Mouse (Mus musculus) CH12.LX (cell line): ENCODE measurements around the gene Pofut1. TPM values are rescaled to one million over a fixed set of nuclear protein-coding genes. Genes with fewer than 3 reads are reported as not detected.
A peak's percentile ranks its signal among the peaks of the same experiment; 100 is the strongest.

Source experiments
- DNase-seq: peaks from one replicate; pipeline ENCODE4 v3.0.0-alpha.2; 2013; ENCODE audit errors: extremely low read depth
- H3K27ac ChIP-seq: 2 replicates; pipeline ENCODE4 v1.5.1; 2012; ENCODE audit warnings: low read depth, mild to moderate bottlenecking, control low read depth, moderate library complexity; ENCODE audit not compliant: insufficient read depth
- H3K27me3 ChIP-seq: replicated peaks from 2 replicates; pipeline ENCODE3; 2012; ENCODE audit warnings: inconsistent platforms
- H3K36me3 ChIP-seq, 2 experiments: replicated peaks in 1 of 2; 2 replicates each; pipeline versions ENCODE3 to v1.6.1; 2012; ENCODE audit warnings: inconsistent platforms in 1 of 2, low read length in 1 of 2, mild to moderate bottlenecking in 1 of 2, mixed read lengths in 1 of 2, moderate library complexity in 1 of 2; ENCODE audit not compliant: control insufficient read depth in 1 of 2, insufficient read depth in 1 of 2
- H3K4me1 ChIP-seq, 2 experiments: 2 replicates each; pipeline ENCODE4 v1.6.1; 2012; ENCODE audit warnings: inconsistent platforms in 1 of 2, moderate library complexity in 1 of 2; ENCODE audit not compliant: insufficient read depth in 2 of 2, control insufficient read depth in 1 of 2
- H3K4me2 ChIP-seq: 2 replicates; pipeline ENCODE4 v1.6.1; 2012; ENCODE audit warnings: low read depth, mild to moderate bottlenecking, control low read depth; ENCODE audit not compliant: poor library complexity, insufficient read depth, severe bottlenecking
- H3K4me3 ChIP-seq, 3 experiments: fragments of 150-350 bp in 1 of 3; sonication (generic) in 1 of 3; replicated peaks in 1 of 3; 2 replicates each; pipeline versions ENCODE3 to v1.5.1; 2011 to 2012; ENCODE audit warnings: low read depth in 2 of 3, low read length in 2 of 3, mild to moderate bottlenecking in 2 of 3, moderate library complexity in 2 of 3, control low read depth in 1 of 3, improper control_type of control experiment in 1 of 3, inconsistent platforms in 1 of 3, mixed read lengths in 1 of 3; ENCODE audit not compliant: poor library complexity in 1 of 3
- H3K79me2 ChIP-seq: replicated peaks from 2 replicates; pipeline ENCODE4 v1.6.1; 2012; ENCODE audit warnings: mild to moderate bottlenecking, moderate library complexity; ENCODE audit not compliant: control insufficient read depth, poor library complexity, insufficient read depth, severe bottlenecking; ENCODE audit errors: extremely low read depth
- H3K9ac ChIP-seq: 2 replicates; pipeline ENCODE4 v1.6.1; 2012; ENCODE audit warnings: low read depth, mild to moderate bottlenecking, control low read depth, moderate library complexity; ENCODE audit not compliant: insufficient read depth
- H3K9me3 ChIP-seq: replicated peaks from 2 replicates; pipeline ENCODE3; 2012; ENCODE audit warnings: low read length, inconsistent platforms, mixed read lengths
- BHLHE40 ChIP-seq: IDR thresholded peaks from 2 replicates; pipeline ENCODE4 v1.6.1; 2011; ENCODE audit warnings: mild to moderate bottlenecking, low read depth, low read length, improper control_type of control experiment
- CHD1 ChIP-seq: IDR thresholded peaks from 2 replicates; pipeline ENCODE4 v1.6.1; 2012; ENCODE audit warnings: low read depth, low read length, improper control_type of control experiment, inconsistent platforms
- CHD2 ChIP-seq: IDR thresholded peaks from 2 replicates; pipeline ENCODE4 v1.6.1; 2011; ENCODE audit warnings: low read length, improper control_type of control experiment
- E2F4 ChIP-seq: IDR thresholded peaks from 2 replicates; pipeline ENCODE4 v1.6.1; 2011; ENCODE audit warnings: low read depth, low read length, improper control_type of control experiment; ENCODE audit not compliant: insufficient replicate concordance
- EP300 ChIP-seq: IDR thresholded peaks from 2 replicates; pipeline ENCODE4 v1.6.1; 2011; ENCODE audit warnings: low read length, improper control_type of control experiment
- ETS1 ChIP-seq: conservative IDR thresholded peaks from 2 replicates; pipeline ENCODE4 v1.6.1; 2012; ENCODE audit warnings: low read depth, mild to moderate bottlenecking, inconsistent platforms, low read length, improper control_type of control experiment, moderate library complexity
- JUN ChIP-seq: IDR thresholded peaks from 2 replicates; pipeline ENCODE4 v1.6.1; 2011; ENCODE audit warnings: low read depth, mild to moderate bottlenecking, low read length, improper control_type of control experiment, moderate library complexity; ENCODE audit not compliant: insufficient read depth
- JUND ChIP-seq: conservative IDR thresholded peaks from 2 replicates; pipeline ENCODE4 v1.6.1; 2011; ENCODE audit warnings: low read depth, low read length, improper control_type of control experiment
- MAX ChIP-seq: IDR thresholded peaks from 2 replicates; pipeline ENCODE4 v1.6.1; 2011; ENCODE audit warnings: low read length, improper control_type of control experiment
- MAZ ChIP-seq: IDR thresholded peaks from 2 replicates; pipeline ENCODE4 v1.6.1; 2012; ENCODE audit warnings: low read depth, mild to moderate bottlenecking, inconsistent platforms, low read length, improper control_type of control experiment, moderate library complexity
- NELFE ChIP-seq: IDR thresholded peaks from 2 replicates; pipeline ENCODE4 v1.6.1; 2011; ENCODE audit warnings: low read depth, low read length, improper control_type of control experiment
- NRF1 ChIP-seq: IDR thresholded peaks from 2 replicates; pipeline ENCODE4 v1.6.1; 2014; ENCODE audit warnings: low read depth, mild to moderate bottlenecking, inconsistent platforms, low read length, improper control_type of control experiment, moderate library complexity
- PAX5 ChIP-seq: IDR thresholded peaks from 2 replicates; pipeline ENCODE4 v1.6.1; 2012; ENCODE audit warnings: low read length, inconsistent platforms, mixed read lengths
- RCOR1 ChIP-seq: conservative IDR thresholded peaks from 2 replicates; pipeline ENCODE4 v1.6.1; 2012; ENCODE audit warnings: low read depth, mild to moderate bottlenecking, inconsistent platforms, low read length, improper control_type of control experiment
- SIN3A ChIP-seq: IDR thresholded peaks from 2 replicates; pipeline ENCODE4 v1.6.1; 2012; ENCODE audit warnings: low read length, improper control_type of control experiment, inconsistent platforms
- UBTF ChIP-seq: IDR thresholded peaks from 2 replicates; pipeline ENCODE4 v1.6.1; 2012; ENCODE audit warnings: low read depth, mild to moderate bottlenecking, inconsistent platforms, low read length, improper control_type of control experiment, moderate library complexity
- USF2 ChIP-seq: conservative IDR thresholded peaks from 2 replicates; pipeline ENCODE4 v1.6.1; 2011; ENCODE audit warnings: low read depth, low read length, improper control_type of control experiment
- ZMIZ1 ChIP-seq: IDR thresholded peaks from 2 replicates; pipeline ENCODE4 v1.6.1; 2012; ENCODE audit warnings: low read depth, mild to moderate bottlenecking, inconsistent platforms, low read length, improper control_type of control experiment
- ZNF384 ChIP-seq: IDR thresholded peaks from 2 replicates; pipeline ENCODE4 v1.6.1; 2012; ENCODE audit warnings: low read depth, low read length, improper control_type of control experiment, inconsistent platforms
- dilution Hi-C: fragments of 300-500 bp; cut with MboI; formaldehyde crosslinking; loops from 2 replicates; pipeline ENCODE4 v1.14.3; 2020; ENCODE audit warnings: low sequenced_read_pairs; ENCODE audit not compliant: extremely low pct_unique_long_range_greater_than_20kb, extremely low pct_ligation_motif_present
- in situ Hi-C: fragments of 300-500 bp; cut with MboI; formaldehyde crosslinking; loops from 3 replicates; pipeline ENCODE4 v1.14.3; 2019; ENCODE audit warnings: low sequenced_read_pairs, low pct_ligation_motif_present, low pct_unique_long_range_greater_than_20kb, mixed read lengths
- polyA plus RNA-seq: library from polyadenylated mRNA; unstranded; fragments of >175 nt; gene quantifications from 2 replicates; pipeline ENCODE4 v1.2.1, GENCODE M21; 2012; ENCODE audit warnings: low read depth; ENCODE audit not compliant: insufficient read length
- total RNA-seq, 2 experiments: library from RNA; depleted of rRNA; stranded (reverse); fragments of 300-350 nt in 1 of 2; fragments of >200 nt in 1 of 2; gene quantifications; 2 replicates each; pipeline ENCODE4 v1.2.3; 2012 to 2014

The Pofut1 gene
- total and polyA plus RNA-seq, 3 experiments: 15.0 to 25.6 (median 22.8) TPM

DNA sequence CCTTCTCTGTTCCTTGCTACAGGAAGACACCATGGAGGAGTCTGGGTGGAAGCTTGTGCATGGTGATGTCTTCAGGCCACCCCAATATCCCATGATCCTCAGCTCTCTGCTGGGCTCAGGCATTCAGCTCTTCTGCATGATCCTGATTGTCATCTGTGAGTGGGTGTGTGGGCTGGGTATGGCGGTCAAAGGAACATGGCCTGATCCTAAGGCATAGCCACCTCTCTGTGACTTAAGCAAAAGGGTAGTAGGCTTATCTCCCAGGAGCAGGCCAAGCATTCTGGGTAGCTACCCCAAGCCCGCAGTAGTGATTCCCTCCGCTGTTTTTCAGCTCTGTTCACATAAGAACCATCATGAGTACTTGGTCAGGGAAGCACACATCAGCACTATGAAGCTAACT lies 47.1 kb upstream of the Pofut1 start:
- Histone ChIP-seq H3K36me3 (peaks cover 62 to 87% of the 10 kb centered on the region in 2 experiments), H3K9ac (no peak overlapping the region), H3K4me1 (peaks cover 9 to 23% of the 10 kb centered on the region in 2 experiments), H3K4me3 (no peak overlapping the region), H3K27ac (no peak overlapping the region), H3K9me3 (no peaks in the 10 kb centered on the region)
- in situ Hi-C loops (no loop called here), dilution Hi-C loops (no loop called here)
- DNase-seq: no peak
- TF ChIP-seq CHD2: no peak
- TF ChIP-seq UBTF: no peak
- TF ChIP-seq NRF1: no peak
- TF ChIP-seq E2F4: no peak
- no peak for TF ChIP-seq PAX5
- TF ChIP-seq JUN: no peak
- no peak for TF ChIP-seq SIN3A
- no peak for TF ChIP-seq MAX
- no peak for TF ChIP-seq CHD1
- no peak for TF ChIP-seq NELFE
- no peak for TF ChIP-seq RCOR1
- no peak for TF ChIP-seq ZNF384
- TF ChIP-seq, all 38 proteins: peak for 0
- Histone ChIP-seq H3K27me3 (no peaks in the 10 kb centered on the region), H3K4me2 (no peak overlapping the region), H3K79me2 (no peaks in the 10 kb centered on the region)

DNA sequence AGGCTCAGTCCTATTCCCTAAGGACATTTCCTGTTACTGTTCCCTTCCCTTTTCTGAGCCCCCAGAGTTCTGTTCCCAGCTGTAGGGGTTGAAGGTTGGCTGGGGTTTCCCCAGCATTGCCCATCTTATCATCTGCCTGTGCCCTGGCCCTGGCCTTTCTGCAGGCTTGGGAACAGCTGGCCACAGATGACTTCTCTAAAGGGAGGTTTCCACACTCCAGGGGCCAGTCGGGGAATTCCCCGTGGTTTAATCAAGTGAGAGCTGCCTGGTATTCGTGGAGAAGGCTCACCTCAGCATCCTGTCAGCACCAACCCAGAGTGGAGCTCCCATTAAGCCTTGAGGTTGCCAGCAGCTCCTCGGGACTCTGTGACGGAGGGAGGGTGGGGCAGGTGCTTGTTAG lies 42.8 kb upstream of the Pofut1 start:
- peaks cover 55 to 79% of the 10 kb centered on the region in 2 experiments for H3K36me3 ChIP-seq
- no peak overlapping the region for H3K4me3 ChIP-seq

More for the DNA sequence above, 42.8 kb upstream of the Pofut1 start:
- peak overlapping the region; percentile 20; the same call in 1 of the 2 replicates for H3K27ac ChIP-seq
- H3K79me2 ChIP-seq: no peaks in the 10 kb centered on the region
- TF ChIP-seq ZMIZ1: no peak
- TF ChIP-seq RCOR1: 0 out of 2 replicates have a peak, but pooled peaks have one; percentile 29
- TF ChIP-seq MAZ: no peak; the same call in 1 of the 2 replicates
- TF ChIP-seq CHD2: 0 out of 2 replicates have a peak, but pooled peaks have one; percentile 34
- no peak for TF ChIP-seq NRF1
- TF ChIP-seq USF2: no peak
- TF ChIP-seq SIN3A: peak; percentile 34
- TF ChIP-seq ETS1: peak; percentile 67
- peak; percentile 43 for TF ChIP-seq BHLHE40
- peak; percentile 51; the same call in 1 of the 2 replicates for TF ChIP-seq MAX
- TF ChIP-seq EP300: peak; percentile 55
- TF ChIP-seq JUND: no peak
- DNase-seq: peak; percentile 75
- peak overlapping the region; percentile 11; the same call in 1 of the 2 replicates for H3K4me2 ChIP-seq
- H3K9me3 ChIP-seq: peaks cover 3% of the 10 kb centered on the region
- dilution Hi-C loops (no loop called here), in situ Hi-C loops (no loop called here)
- H3K4me1 ChIP-seq: peaks cover 9 to 32% of the 10 kb centered on the region in 2 experiments
- no peaks in the 10 kb centered on the region for H3K27me3 ChIP-seq
- no peak overlapping the region for H3K9ac ChIP-seq
